Comparison of ENCODE assay signal across 8 mouse cellular contexts in genomic region chr14:77904171-77904762, GRCm38 (mm10). TPM values are rescaled to one million over a fixed set of nuclear protein-coding genes. Genes with fewer than 3 reads are reported as not detected.
DNase-seq lines count a peak whose midpoint lies in the region.

Gene Epsti1 (plus strand): TSS chr14:77904239.

- peak; percentile 19 for DNase-seq in adrenal gland, postnatal 14 days
- no peak for DNase-seq in adrenal gland, adult 18-20 months (ENCODE audit: low spot score in 2 of 2)
- peak; percentile 7 for DNase-seq in brain, adult 2 months (ENCODE audit: low read depth, low spot score)
- DNase-seq in large intestine, adult 2 months (ENCODE audit: low read depth, low spot score), result peak; percentile 61
- DNase-seq in natural killer cell, adult 2 months (ENCODE audit: low spot score in 2 of 2), result peak; percentile 53 to 58
- no peak for DNase-seq in retina, postnatal 1 day
- no peak for DNase-seq in cerebellum, postnatal 10 days
- no peak for DNase-seq in gastrocnemius, adult 18-20 months (ENCODE audit: low spot score)

- WGBS in large intestine, adult 2 months, result 18% methylated on average over 15 of the region's 15 CpGs

RNA-seq across cellular contexts. Expression of gene Epsti1, which starts in this region (rescaled TPM):
- total RNA-seq in adrenal gland, postnatal 14 days (2021), result 1.5 and 7.5 TPM in 2 replicates
- total RNA-seq in adrenal gland, adult 18-20 months (2021), result 1 to 10 TPM; 2.2 to 2.5 TPM
- 17.6 and 21.4 TPM in 2 replicates for polyA plus RNA-seq in large intestine, adult 2 months (2012; rRNA removed)
- under 1 TPM; 0.16 to 0.26 TPM for total RNA-seq in gastrocnemius, adult 18-20 months (2021)

Comparison
In these comparisons a context has a peak if more than half of its experiments do, and no peak if none do; other contexts are left out.
1. DNase-seq: peak in adrenal gland, postnatal 14 days (single experiment), brain, adult 2 months (single experiment), large intestine, adult 2 months (single experiment) and natural killer cell, adult 2 months (2 of 2); none in adrenal gland, adult 18-20 months (0 of 2), retina, postnatal 1 day (single experiment), cerebellum, postnatal 10 days (0 of 2) and gastrocnemius, adult 18-20 months (single experiment).